Comparison of ENCODE assay signal across 19 mouse cellular contexts in the genomic region with DNA sequence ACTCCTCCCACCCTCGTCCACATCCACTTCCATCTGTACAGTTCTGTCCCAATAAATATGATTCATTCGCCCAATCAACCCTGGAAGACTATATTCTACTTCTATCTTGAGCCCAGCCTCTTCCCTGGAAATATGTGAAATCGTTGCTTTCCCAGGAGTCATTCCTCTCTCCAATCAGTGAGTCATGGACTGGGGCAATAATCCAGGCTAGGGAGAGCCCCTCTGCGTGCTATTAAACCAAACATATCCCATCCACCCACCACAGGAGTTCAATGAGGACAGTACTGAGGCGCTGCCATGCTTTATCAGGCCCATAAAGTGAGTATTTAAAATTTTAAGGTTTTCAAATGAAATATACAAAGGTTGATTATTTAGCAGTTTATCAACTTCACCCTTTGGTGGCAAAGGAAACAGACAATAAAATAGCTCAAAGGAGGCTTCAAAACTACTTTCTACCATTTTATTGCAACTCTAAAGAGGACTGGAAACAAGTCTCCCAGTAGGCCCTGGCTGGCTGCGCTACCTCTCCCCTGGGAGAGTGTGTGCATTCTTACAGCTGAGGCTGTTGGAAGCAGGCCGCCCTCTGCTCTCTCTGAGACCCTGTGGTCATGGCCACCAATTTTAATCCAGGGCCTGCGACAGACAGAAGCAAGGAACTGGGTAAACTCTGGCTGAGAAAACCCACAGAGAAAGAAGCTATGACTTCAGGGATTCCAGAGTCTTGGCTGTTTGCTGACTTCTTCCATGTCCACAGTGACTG.
A peak's percentile ranks its signal among the peaks of the same experiment; 100 is the strongest.
DNase-seq lines count a peak whose midpoint lies in the region; ATAC-seq lines count a peak whose summit lies in the region.
"Had no signal": no experiment of that assay in that cellular context is flagged by ENCODE, and none has a peak within 500 bp of the region (broad histone marks: within the 10 kb centered on the region; RNA-seq: fewer than 3 reads in every experiment).

No protein-coding gene starts in this region.

- no peak overlapping the region for H3K4me2 ChIP-seq in kidney, embryonic 15.5 days
- H3K4me2 ChIP-seq: hindbrain, embryonic 12.5 days; midbrain, embryonic 13.5 days; stomach, embryonic 15.5 days had no signal

- no peaks in the 10 kb centered on the region for H3K4me1 ChIP-seq in kidney, embryonic 15.5 days
- peaks cover 11% of the 10 kb centered on the region; the same call in 1 of the 2 replicates for H3K4me1 ChIP-seq in limb, embryonic 10.5 days
- H3K4me1 ChIP-seq: hindbrain, embryonic 12.5 days; midbrain, embryonic 13.5 days; stomach, embryonic 15.5 days had no signal

- no peaks in the 10 kb centered on the region for H3K36me3 ChIP-seq in kidney, embryonic 15.5 days
- H3K36me3 ChIP-seq in limb, embryonic 10.5 days = no peaks in the 10 kb centered on the region
- H3K36me3 ChIP-seq: hindbrain, embryonic 12.5 days; midbrain, embryonic 13.5 days; stomach, embryonic 15.5 days had no signal

- 0 out of 2 replicates have a peak, but pooled peaks have one; percentile 12 for ATAC-seq in frontal cortex, adult (ENCODE audit: low TSS enrichment)
- 0 out of 2 replicates have a peak, but pooled peaks have one; percentile 52 for ATAC-seq in kidney, embryonic 15.5 days (replicated peaks; ENCODE audit: low FRiP score)
- ATAC-seq in cerebellum, adult (ENCODE audit: insufficient number of reproducible peaks, low FRiP score, low TSS enrichment) = no peak
- ATAC-seq: forebrain, embryonic 16.5 days; intestine, postnatal 0 days; midbrain, embryonic 13.5 days had no signal

- no peaks in the 10 kb centered on the region for H3K27me3 ChIP-seq in kidney, embryonic 15.5 days
- H3K27me3 ChIP-seq in limb, embryonic 10.5 days (ENCODE audit: low read depth, poor library complexity, severe bottlenecking) = no peaks in the 10 kb centered on the region
- H3K27me3 ChIP-seq: hindbrain, embryonic 12.5 days; midbrain, embryonic 13.5 days; stomach, embryonic 15.5 days had no signal

- 62% methylated on average over 8 of the region's 8 CpGs for WGBS in kidney, embryonic 15.5 days
- 83% methylated on average over 8 of the region's 8 CpGs for WGBS in limb, embryonic 10.5 days

- DNase-seq in frontal cortex, postnatal 25 days (ENCODE audit: low spot score in 2 of 2) = no peak
- no peak for DNase-seq in kidney, adult 8-10 months
- DNase-seq in fibroblast of lung, adult 2 months (ENCODE audit: low read depth) = peak; percentile 57
- DNase-seq in limb, embryonic 10.5 days (ENCODE audit: low spot score) = no peak
- DNase-seq: B cell, adult 2 months; cerebellum, adult 9-11 months; liver; lung, adult 18-20 months; lung, postnatal 4 days; spleen, adult 18-20 months had no signal

- H3K27ac ChIP-seq in kidney, embryonic 15.5 days = no peak overlapping the region
- H3K27ac ChIP-seq in limb, embryonic 10.5 days = peak overlapping the region; percentile 62
- H3K27ac ChIP-seq: hindbrain, embryonic 12.5 days; midbrain, embryonic 13.5 days; stomach, embryonic 15.5 days had no signal

- no peak overlapping the region for H3K9ac ChIP-seq in kidney, embryonic 15.5 days
- H3K9ac ChIP-seq: hindbrain, embryonic 12.5 days; midbrain, embryonic 13.5 days; stomach, embryonic 15.5 days had no signal

- no peaks in the 10 kb centered on the region for H3K9me3 ChIP-seq in kidney, embryonic 15.5 days (replicated peaks)
- H3K9me3 ChIP-seq in limb, embryonic 10.5 days (replicated peaks) = no peaks in the 10 kb centered on the region
- H3K9me3 ChIP-seq: hindbrain, embryonic 12.5 days; midbrain, embryonic 13.5 days; stomach, embryonic 15.5 days had no signal

- no peak overlapping the region for H3K4me3 ChIP-seq in kidney, embryonic 15.5 days (replicated peaks)
- no peak overlapping the region for H3K4me3 ChIP-seq in limb, embryonic 10.5 days
- H3K4me3 ChIP-seq: hindbrain, embryonic 12.5 days; midbrain, embryonic 13.5 days; myocyte; stomach, embryonic 15.5 days had no signal
